14 mouse cellular contexts compared by ENCODE assay signal in genomic region chr6:5449878-5450277, GRCm38 (mm10). TPM values are rescaled to one million over a fixed set of nuclear protein-coding genes. Genes with fewer than 3 reads are reported as not detected.
"Had no signal": no experiment of that assay in that cellular context is flagged by ENCODE, and none has a peak within 500 bp of the region (broad histone marks: within the 10 kb centered on the region; RNA-seq: fewer than 3 reads in every experiment).

No protein-coding gene starts in this region.

- H3K4me3 ChIP-seq: limb, embryonic 12.5 days; limb, embryonic 15.5 days had no signal

- H3K36me3 ChIP-seq: limb, embryonic 12.5 days; limb, embryonic 15.5 days had no signal

- H3K27me3 ChIP-seq: limb, embryonic 12.5 days; limb, embryonic 15.5 days had no signal

- H3K9ac ChIP-seq: limb, embryonic 12.5 days; limb, embryonic 15.5 days; liver, embryonic 14.5 days had no signal

- H3K4me2 ChIP-seq: limb, embryonic 12.5 days; limb, embryonic 15.5 days; midbrain, embryonic 11.5 days had no signal

- H3K9me3 ChIP-seq: limb, embryonic 12.5 days; limb, embryonic 15.5 days had no signal

- H3K27ac ChIP-seq: hindbrain, postnatal 0 days; limb, embryonic 12.5 days; limb, embryonic 15.5 days; liver, embryonic 14.5 days had no signal

- H3K4me1 ChIP-seq: limb, embryonic 15.5 days had no signal

- DNase-seq: left cerebral cortex, postnatal 4 days; lung, adult 18-20 months; lung, postnatal 14 days; lung, postnatal 4 days; midbrain, embryonic 14.5 days; thymus, adult 18-20 months; thymus, postnatal 36 days had no signal

- ATAC-seq: hindbrain, postnatal 0 days; inflammation-experienced regulatory T-cells, adult 6 months; intestine, embryonic 16.5 days had no signal

RNA-seq across cellular contexts. Expression of gene Pdk4, which starts 46.2 kb away (rescaled TPM):
- polyA plus RNA-seq: inflammation-experienced regulatory T-cells, adult 6 months had no signal
